Mouse (Mus musculus) lung, embryonic 15.5 days (tissue): Measurements from ENCODE around the gene 2510009E07Rik. TPM values are rescaled to one million over a fixed set of nuclear protein-coding genes. Genes with fewer than 3 reads are reported as not detected.
"Not testable (repeated sequence)": the region's sequence is repeated elsewhere in the genome, so short reads cannot be mapped to it uniquely, and the experiment has no call there.

Experiments
- ATAC-seq: fragments of 200-750 bp; cut with Nextera tagmentation; 2 replicates; pipeline ENCODE4 v1.8.0; 2017; ENCODE audit warnings: moderate number of reproducible peaks, borderline replicate concordance; ENCODE audit not compliant: low FRiP score, low TSS enrichment; ENCODE audit errors: extremely low read depth
- H3K27ac ChIP-seq: fragments of 300-500 bp; sonication (generic); 2 replicates; pipeline ENCODE4 v1.5.1; 2015; ENCODE audit warnings: moderate library complexity, mild to moderate bottlenecking, inconsistent platforms
- H3K27me3 ChIP-seq: fragments of 300-500 bp; sonication (generic); 2 replicates; pipeline ENCODE4 v1.6.1; 2015; ENCODE audit warnings: inconsistent platforms
- H3K36me3 ChIP-seq: fragments of 300-500 bp; sonication (generic); 2 replicates; pipeline ENCODE4 v1.6.1; 2015; ENCODE audit warnings: inconsistent platforms
- H3K4me1 ChIP-seq: fragments of 300-500 bp; sonication (generic); 2 replicates; pipeline ENCODE4 v1.6.1; 2015; ENCODE audit warnings: inconsistent platforms
- H3K4me2 ChIP-seq: fragments of 300-500 bp; sonication (generic); 2 replicates; pipeline ENCODE4 v1.6.1; 2015; ENCODE audit warnings: inconsistent platforms, mild to moderate bottlenecking, moderate library complexity
- H3K4me3 ChIP-seq: fragments of 300-500 bp; sonication (generic); 2 replicates; pipeline ENCODE4 v1.5.1; 2015; ENCODE audit warnings: mild to moderate bottlenecking, inconsistent platforms
- H3K9ac ChIP-seq: fragments of 300-500 bp; sonication (generic); 2 replicates; pipeline ENCODE4 v1.6.1; 2015; ENCODE audit warnings: inconsistent platforms
- H3K9me3 ChIP-seq: fragments of 300-500 bp; sonication (generic); 2 replicates; pipeline ENCODE4 v1.6.1; 2016; ENCODE audit warnings: inconsistent platforms
- WGBS: fragments of 180-500 bp; shearing (Covaris S2); methylation state at CpG from one replicate; pipeline ENCODE4 v1.1.7; 2015; 5-methylcytosine and 5-hydroxymethylcytosine counted together
- polyA plus RNA-seq: library from polyadenylated mRNA; unstranded; fragments of >200 nt; fragmentation: Nextera tagmentation; extraction: Ambion mirVana; gene quantifications from 2 replicates; pipeline ENCODE4 v1.2.1, GENCODE M21; 2015

2510009E07Rik gene
- polyA plus RNA-seq, 1 experiment from 2014 or later: 23.6 TPM

- Histone ChIP-seq H3K4me3 (no peak overlapping the region), H3K9ac (no peak overlapping the region), H3K27ac (no peak overlapping the region), H3K36me3 (no peaks in the 10 kb centered on the region), H3K4me1 (no peaks in the 10 kb centered on the region), H3K27me3 (no peaks in the 10 kb centered on the region), H3K4me2 (no peak overlapping the region), H3K9me3 (no peaks in the 10 kb centered on the region)
- 43% methylated on average over 5 of the region's 5 CpGs for WGBS
- ATAC-seq: no peak
Observed at GRCm38 (mm10) chr16:21704691-21705090, 10.2 kb upstream of the 2510009E07Rik start.

DNA sequence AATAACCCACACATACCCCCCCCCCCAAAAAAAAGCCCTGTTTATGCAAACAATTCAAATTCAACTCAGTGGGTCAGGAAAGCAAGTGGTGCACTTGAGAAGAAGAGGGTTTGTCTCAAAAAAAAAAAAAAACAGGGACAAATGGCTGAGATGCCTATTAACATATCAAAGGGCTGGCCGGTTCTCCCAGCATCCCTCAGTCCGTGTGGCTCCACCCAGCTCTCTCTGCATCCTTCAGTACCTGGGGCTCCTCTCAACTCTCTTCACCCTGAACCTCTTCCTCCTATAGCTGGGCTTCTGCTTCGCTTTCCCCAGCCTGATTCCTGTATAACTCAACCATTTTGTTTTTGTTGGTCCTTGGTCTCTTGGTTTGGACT is 7.8 kb upstream of the 2510009E07Rik start:
- Histone ChIP-seq H3K9me3 (no peaks in the 10 kb centered on the region), H3K9ac (no peak overlapping the region), H3K4me1 (no peaks in the 10 kb centered on the region), H3K27ac (no peak overlapping the region), H3K27me3 (no peaks in the 10 kb centered on the region), H3K36me3 (no peaks in the 10 kb centered on the region), H3K4me2 (no peak overlapping the region), H3K4me3 (no peak overlapping the region)
- no peak for ATAC-seq
- WGBS: 32% methylated on average over 3 of the region's 3 CpGs

DNA sequence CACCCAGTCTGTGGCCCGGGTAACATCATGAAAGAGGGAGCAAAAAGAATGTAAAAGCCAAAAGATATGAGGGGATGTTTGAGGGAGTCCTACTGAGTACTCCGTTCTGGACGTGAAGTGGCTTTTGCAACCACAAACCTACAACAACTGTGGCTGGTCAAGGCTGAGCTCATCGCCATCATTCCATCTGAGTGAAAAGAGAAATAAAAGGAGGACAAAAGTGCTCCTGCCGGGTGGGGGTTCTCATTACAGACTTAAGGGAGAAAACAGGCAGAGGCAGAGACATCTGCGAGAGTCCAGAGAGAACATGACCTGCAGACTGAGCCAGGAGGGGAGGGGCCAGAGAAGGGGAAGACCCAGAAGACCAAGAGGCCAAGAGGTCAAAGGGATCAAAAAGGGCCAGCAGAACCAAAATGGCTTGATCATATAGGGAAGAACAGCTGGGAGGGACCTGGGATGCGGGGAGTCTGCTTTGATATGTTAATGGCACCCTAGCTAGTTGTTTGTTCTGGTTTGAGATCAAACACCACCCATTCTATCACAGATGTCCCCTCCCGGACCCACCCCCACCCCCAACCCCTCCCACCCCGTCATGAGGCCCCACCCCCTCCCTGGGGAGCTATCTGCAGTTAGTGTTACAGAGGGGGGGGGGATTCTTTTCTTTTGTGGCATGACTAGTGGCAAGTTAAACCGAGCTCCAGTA is 7.3 kb upstream of the 2510009E07Rik start:
- Histone ChIP-seq H3K4me3 (no peak overlapping the region), H3K4me2 (no peak overlapping the region), H3K36me3 (no peaks in the 10 kb centered on the region), H3K9ac (no peak overlapping the region), H3K27ac (no peak overlapping the region), H3K4me1 (no peaks in the 10 kb centered on the region), H3K27me3 (no peaks in the 10 kb centered on the region), H3K9me3 (no peaks in the 10 kb centered on the region)
- WGBS: 39% methylated on average over 10 of the region's 10 CpGs
- no peak for ATAC-seq

- no peak overlapping the region for H3K4me3 ChIP-seq
- no peak overlapping the region for H3K9ac ChIP-seq
- no peak overlapping the region for H3K27ac ChIP-seq
- no peaks in the 10 kb centered on the region for H3K27me3 ChIP-seq
- peaks cover 7% of the 10 kb centered on the region for H3K4me1 ChIP-seq
- H3K9me3 ChIP-seq: no peaks in the 10 kb centered on the region
- no peak for ATAC-seq
- H3K36me3 ChIP-seq: no peaks in the 10 kb centered on the region
- no peak overlapping the region for H3K4me2 ChIP-seq
- 60% methylated on average over 3 of the region's 3 CpGs for whole genome bisulfite sequencing
Observed at GRCm38 (mm10) chr16:21698136-21698535, 3.7 kb upstream of the 2510009E07Rik start.

GRCm38 (mm10) chr16:21696946-21697345 is 2.5 kb upstream of the 2510009E07Rik start:
- Histone ChIP-seq H3K27me3 (no peaks in the 10 kb centered on the region), H3K9ac (no peak overlapping the region), H3K9me3 (no peaks in the 10 kb centered on the region), H3K36me3 (no peaks in the 10 kb centered on the region), H3K4me2 (no peak overlapping the region), H3K4me3 (no peak overlapping the region), H3K27ac (no peak overlapping the region), H3K4me1 (peaks cover 16% of the 10 kb centered on the region)
- no peak for ATAC-seq
- 62% methylated on average over 9 of the region's 9 CpGs for WGBS

GRCm38 (mm10) chr16:21695242-21695578 is 745 bp upstream of the 2510009E07Rik start:
- peaks cover 19% of the 10 kb centered on the region for H3K4me1 ChIP-seq
- no peaks in the 10 kb centered on the region for H3K9me3 ChIP-seq
- H3K9ac ChIP-seq: peak overlapping the region; percentile 90; the same call in 1 of the 2 replicates
- no peaks in the 10 kb centered on the region for H3K36me3 ChIP-seq
- H3K27me3 ChIP-seq: no peaks in the 10 kb centered on the region
- WGBS: 2% methylated on average over 12 of the region's 12 CpGs
- no peak overlapping the region; the same call in 1 of the 2 replicates for H3K27ac ChIP-seq
- peak overlapping the region; percentile 84 for H3K4me3 ChIP-seq
- H3K4me2 ChIP-seq: peak overlapping the region; percentile 81
- peak; percentile 33; the same call in 1 of the 2 replicates for ATAC-seq

GRCm38 (mm10) chr16:21693981-21694462 is 443 bp downstream of the 2510009E07Rik start:
- WGBS: 2% methylated on average over 45 of the region's 45 CpGs
- H3K27me3 ChIP-seq: no peaks in the 10 kb centered on the region
- peak overlapping the region; percentile 81 for H3K4me2 ChIP-seq
- H3K4me3 ChIP-seq: peak overlapping the region; percentile 84
- peak overlapping the region; percentile 84 for H3K27ac ChIP-seq
- H3K9ac ChIP-seq: peak overlapping the region; percentile 90
- H3K9me3 ChIP-seq: no peaks in the 10 kb centered on the region
- ATAC-seq: peak; percentile 73
- H3K4me1 ChIP-seq: peaks cover 19% of the 10 kb centered on the region
- H3K36me3 ChIP-seq: no peaks in the 10 kb centered on the region

- 53% methylated on average over 5 of the region's 5 CpGs for WGBS
- Histone ChIP-seq H3K27me3 (no peaks in the 10 kb centered on the region), H3K9me3 (no peaks in the 10 kb centered on the region), H3K27ac (no peak overlapping the region), H3K9ac (no peak overlapping the region), H3K4me2 (no peak overlapping the region), H3K4me3 (no peak overlapping the region), H3K36me3 (no peaks in the 10 kb centered on the region), H3K4me1 (peaks cover 15% of the 10 kb centered on the region)
- ATAC-seq: no peak
Observed at GRCm38 (mm10) chr16:21690216-21690755, 4.2 kb downstream of the 2510009E07Rik start.

DNA sequence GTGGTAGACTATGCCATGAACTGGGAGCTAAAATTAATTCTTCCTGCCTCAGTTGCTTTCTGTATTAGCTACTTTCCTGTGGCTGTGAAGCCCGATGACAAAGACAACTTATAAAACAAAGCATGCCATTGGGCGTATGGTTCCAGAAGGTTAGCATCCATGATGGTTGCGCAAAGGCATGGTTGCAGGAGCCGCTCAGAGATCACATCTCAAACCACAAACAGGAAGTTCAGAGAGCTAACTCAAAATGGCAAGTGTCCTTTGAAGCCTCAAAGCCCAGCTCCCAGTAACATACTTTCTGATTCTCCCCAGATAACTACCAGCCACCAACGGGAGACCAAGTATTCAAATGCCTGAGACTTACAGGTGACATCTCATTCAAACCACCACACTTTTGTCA is 5.3 kb downstream of the 2510009E07Rik start:
- ATAC-seq: no peak
- H3K4me2 ChIP-seq: no peak overlapping the region
- H3K9me3 ChIP-seq: no peaks in the 10 kb centered on the region
- WGBS: 84% methylated on average over 5 of the region's 5 CpGs
- H3K27me3 ChIP-seq: no peaks in the 10 kb centered on the region
- H3K27ac ChIP-seq: no peak overlapping the region
- H3K4me1 ChIP-seq: peaks cover 13% of the 10 kb centered on the region
- no peak overlapping the region for H3K9ac ChIP-seq
- H3K4me3 ChIP-seq: no peak overlapping the region
- no peaks in the 10 kb centered on the region for H3K36me3 ChIP-seq

GRCm38 (mm10) chr16:21687406-21687805 is 7.1 kb downstream of the 2510009E07Rik start:
- H3K36me3 ChIP-seq: peaks cover 7% of the 10 kb centered on the region
- H3K4me2 ChIP-seq: no peak overlapping the region
- no peak for ATAC-seq
- 75% methylated on average over 5 of the region's 5 CpGs for WGBS
- no peaks in the 10 kb centered on the region for H3K9me3 ChIP-seq
- 0 out of 2 replicates have a peak, but pooled peaks cover 5% of the 10 kb centered on the region for H3K4me1 ChIP-seq
- no peak overlapping the region for H3K4me3 ChIP-seq
- no peaks in the 10 kb centered on the region for H3K27me3 ChIP-seq
- no peak overlapping the region for H3K27ac ChIP-seq
- no peak overlapping the region for H3K9ac ChIP-seq

DNA sequence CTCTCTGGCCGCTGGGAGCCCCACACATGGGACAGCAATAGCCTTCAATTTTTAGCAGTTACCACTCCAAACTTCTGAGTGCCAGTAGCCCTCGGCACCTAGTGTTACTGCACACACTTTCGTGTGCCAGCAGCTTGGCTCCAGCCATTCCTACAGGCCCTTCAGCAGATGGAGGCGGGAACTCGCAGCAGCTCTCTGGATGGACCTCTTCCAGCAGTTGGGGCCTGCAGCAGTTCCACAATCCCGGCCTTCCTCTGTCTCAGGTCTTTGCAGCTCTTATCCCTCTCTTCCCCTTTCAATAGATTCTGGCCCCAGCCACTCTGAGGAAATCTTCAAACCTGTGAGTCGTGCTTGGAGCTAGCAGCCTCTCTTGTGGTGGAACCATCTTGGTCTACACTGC is 17.7 kb downstream of the 2510009E07Rik start:
- Histone ChIP-seq H3K9ac (no peak overlapping the region), H3K4me2 (no peak overlapping the region), H3K9me3 (no peaks in the 10 kb centered on the region), H3K4me3 (no peak overlapping the region), H3K36me3 (0 out of 2 replicates have a peak, but pooled peaks cover 4% of the 10 kb centered on the region), H3K27me3 (no peaks in the 10 kb centered on the region), H3K27ac (no peak overlapping the region), H3K4me1 (no peaks in the 10 kb centered on the region)
- no peak for ATAC-seq
- WGBS: 77% methylated on average over 7 of the region's 7 CpGs

DNA sequence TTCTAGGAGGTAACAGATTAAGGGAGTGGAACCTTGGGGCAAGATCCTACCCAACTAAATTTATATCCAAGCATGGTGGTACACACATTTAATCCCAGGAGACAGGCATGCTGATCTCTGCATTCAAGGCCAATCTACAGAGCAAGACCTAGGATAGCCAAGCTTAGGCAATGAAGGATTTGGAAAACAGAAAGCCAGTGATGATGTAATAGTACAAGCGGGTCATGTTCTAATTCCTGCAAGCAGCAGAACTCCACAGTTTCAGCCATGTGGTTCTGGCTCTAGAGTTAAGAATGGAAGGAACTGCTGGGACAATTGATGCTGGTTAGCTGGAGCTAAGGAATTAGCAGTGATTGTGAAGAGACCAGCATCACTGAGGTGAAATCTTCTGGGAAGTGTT is 20.8 kb downstream of the 2510009E07Rik start:
- H3K27me3 ChIP-seq, H3K4me1 ChIP-seq, H3K4me3 ChIP-seq, H3K9ac ChIP-seq, H3K9me3 ChIP-seq, ATAC-seq, H3K4me2 ChIP-seq, H3K36me3 ChIP-seq, H3K27ac ChIP-seq: not testable (repeated sequence)
- 100% methylated on average over 1 of the region's 1 CpGs for WGBS
